Mouse (Mus musculus): ENCODE data around the gene Zfp248. TPM values are rescaled to one million over a fixed set of nuclear protein-coding genes. Genes with fewer than 3 reads are reported as not detected.
A peak's percentile ranks its signal among the peaks of the same experiment; 100 is the strongest.

Zfp248 gene
- polyA plus RNA-seq, 1 experiment from 2014 or later = 5.3 TPM

DNA sequence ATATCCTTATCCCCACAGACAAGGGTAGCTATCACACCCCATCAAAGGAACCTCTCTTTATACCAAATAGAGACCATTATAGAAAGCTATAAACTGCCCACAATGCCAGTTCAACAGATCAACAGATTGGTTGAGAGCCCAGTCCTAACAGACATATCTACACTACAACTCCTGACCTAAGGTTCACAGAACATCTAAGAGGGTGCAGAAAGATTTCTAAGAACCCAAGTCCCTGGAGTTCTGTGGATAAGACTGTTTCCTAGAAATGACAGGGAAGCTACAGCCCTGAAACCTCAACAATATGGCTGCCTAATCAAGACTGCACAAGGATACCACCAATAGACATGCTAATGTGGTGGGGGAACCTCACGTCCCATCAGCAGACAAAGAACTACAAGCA, 44.9 kb downstream of the Zfp248 start:
- WGBS = 97% methylated on average over 1 of the region's 1 CpGs
- H3K4me3 ChIP-seq (replicated peaks) = no peak overlapping the region
- H3K27ac ChIP-seq = no peak overlapping the region
- H3K9ac ChIP-seq = no peak overlapping the region
- peaks cover 36% of the 10 kb centered on the region for H3K36me3 ChIP-seq
- no peaks in the 10 kb centered on the region for H3K27me3 ChIP-seq (replicated peaks)
- no peak for ATAC-seq
- H3K4me2 ChIP-seq (replicated peaks) = no peak overlapping the region
- H3K4me1 ChIP-seq (replicated peaks) = no peaks in the 10 kb centered on the region
- H3K9me3 ChIP-seq = no peaks in the 10 kb centered on the region

DNA sequence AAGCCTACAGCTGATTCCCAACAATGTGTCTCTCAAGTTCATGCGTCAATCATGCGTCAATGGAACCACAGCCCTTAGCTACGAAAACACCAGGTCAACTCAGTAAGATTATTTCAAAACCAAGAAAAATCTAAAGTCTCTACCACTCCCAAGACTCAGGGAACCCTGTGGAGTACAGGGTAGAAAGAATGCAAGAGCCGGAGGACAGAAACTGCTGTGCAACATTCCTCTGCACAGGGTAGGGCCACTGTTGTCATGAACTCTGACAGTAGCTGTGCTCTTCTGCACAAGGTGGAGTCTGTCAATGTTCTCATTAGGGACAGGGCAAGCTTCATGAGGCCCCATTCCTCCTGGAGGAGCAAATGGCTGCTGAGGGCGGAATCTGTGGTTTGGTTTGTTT, 46.8 kb downstream of the Zfp248 start:
- Histone ChIP-seq H3K36me3 (peaks cover 34% of the 10 kb centered on the region), H3K9ac (no peak overlapping the region)
- WGBS = 88% methylated on average over 5 of the region's 5 CpGs

DNA sequence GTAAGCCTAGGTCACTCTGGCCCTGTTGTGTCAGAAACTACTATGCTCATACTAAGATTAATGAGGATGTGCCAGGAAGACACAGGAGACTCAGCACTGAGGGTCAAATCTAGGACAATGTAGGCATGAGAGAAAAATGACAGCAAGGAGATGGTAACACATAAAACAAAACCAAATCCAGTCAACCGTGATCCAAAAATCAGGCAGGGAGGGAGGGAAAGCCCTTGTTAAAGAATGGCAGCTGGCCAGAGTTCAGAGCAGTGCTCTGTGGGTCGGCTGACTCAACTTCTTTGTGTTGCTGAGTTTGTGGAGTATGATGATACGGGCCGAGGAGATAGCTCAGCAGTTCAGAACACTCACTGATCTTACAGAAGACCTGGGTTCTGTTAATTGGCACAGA, 48.9 kb downstream of the Zfp248 start:
- H3K27me3 ChIP-seq (replicated peaks) = no peaks in the 10 kb centered on the region
- H3K4me2 ChIP-seq (replicated peaks) = no peak overlapping the region
- H3K27ac ChIP-seq = no peak overlapping the region
- H3K36me3 ChIP-seq = peaks cover 24% of the 10 kb centered on the region
- no peak overlapping the region for H3K4me3 ChIP-seq (replicated peaks)
- ATAC-seq = no peak
- WGBS = 86% methylated on average over 4 of the region's 4 CpGs
- no peaks in the 10 kb centered on the region for H3K9me3 ChIP-seq
- H3K9ac ChIP-seq = no peak overlapping the region
- H3K4me1 ChIP-seq (replicated peaks) = no peaks in the 10 kb centered on the region

More for the DNA sequence above, 46.8 kb downstream of the Zfp248 start:
- Histone ChIP-seq H3K9me3 (no peaks in the 10 kb centered on the region), H3K27me3 (replicated peaks) (no peaks in the 10 kb centered on the region), H3K4me3 (replicated peaks) (no peak overlapping the region), H3K4me1 (replicated peaks) (no peaks in the 10 kb centered on the region), H3K4me2 (replicated peaks) (no peak overlapping the region), H3K27ac (no peak overlapping the region)
- no peak for ATAC-seq

DNA sequence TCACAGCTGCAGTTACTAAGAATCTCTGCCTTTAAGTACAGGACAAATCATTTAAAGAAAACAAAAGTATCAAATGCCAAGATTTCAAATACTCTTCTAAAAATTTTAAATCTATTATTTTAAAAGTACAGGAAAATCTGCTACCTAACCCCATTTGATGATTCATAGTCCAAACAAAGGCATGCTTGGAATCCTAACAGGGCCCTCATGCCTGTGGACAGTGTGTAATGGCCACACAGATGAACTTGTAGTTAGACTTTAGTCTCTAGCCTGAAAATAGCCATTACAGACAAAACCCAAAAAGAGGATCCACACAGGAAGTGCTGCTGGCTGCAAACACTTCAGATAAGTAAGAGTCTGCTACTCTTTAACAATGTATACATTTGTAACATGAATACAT, 64.6 kb downstream of the Zfp248 start:
- peaks cover 35% of the 10 kb centered on the region for H3K36me3 ChIP-seq
- ATAC-seq = no peak

DNA sequence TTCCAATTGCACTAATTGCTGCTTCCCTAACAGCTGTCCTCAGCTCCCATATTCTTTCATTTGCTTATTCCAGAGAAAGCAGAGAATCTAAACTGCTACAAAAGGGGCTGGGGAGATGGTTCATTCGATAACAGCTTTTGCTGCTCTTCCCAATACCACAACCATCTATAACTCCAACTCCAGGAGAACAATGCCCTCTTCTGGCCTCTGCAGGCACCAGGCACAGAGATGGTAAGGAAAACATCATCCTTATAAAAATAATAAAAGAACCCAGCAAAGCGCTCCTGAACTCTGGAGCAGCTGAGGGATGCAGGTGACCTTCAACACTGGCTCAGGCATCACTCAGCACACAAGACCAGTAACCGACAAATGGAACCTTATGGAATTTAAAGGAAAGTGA, 69.4 kb downstream of the Zfp248 start:
- ATAC-seq = no peak
- Histone ChIP-seq H3K4me2 (replicated peaks) (no peak overlapping the region), H3K4me1 (replicated peaks) (no peaks in the 10 kb centered on the region), H3K36me3 (peaks cover 26% of the 10 kb centered on the region), H3K27me3 (replicated peaks) (no peaks in the 10 kb centered on the region), H3K27ac (no peak overlapping the region), H3K4me3 (replicated peaks) (no peak overlapping the region), H3K9ac (no peak overlapping the region), H3K9me3 (no peaks in the 10 kb centered on the region)
- WGBS = 93% methylated on average over 3 of the region's 3 CpGs

More for the DNA sequence above, 64.6 kb downstream of the Zfp248 start:
- no peaks in the 10 kb centered on the region for H3K4me1 ChIP-seq (replicated peaks)
- H3K4me3 ChIP-seq (replicated peaks) = no peak overlapping the region
- no peak overlapping the region for H3K4me2 ChIP-seq (replicated peaks)
- no peaks in the 10 kb centered on the region for H3K27me3 ChIP-seq (replicated peaks)
- no peaks in the 10 kb centered on the region for H3K9me3 ChIP-seq
- H3K9ac ChIP-seq = no peak overlapping the region
- H3K27ac ChIP-seq = no peak overlapping the region

DNA sequence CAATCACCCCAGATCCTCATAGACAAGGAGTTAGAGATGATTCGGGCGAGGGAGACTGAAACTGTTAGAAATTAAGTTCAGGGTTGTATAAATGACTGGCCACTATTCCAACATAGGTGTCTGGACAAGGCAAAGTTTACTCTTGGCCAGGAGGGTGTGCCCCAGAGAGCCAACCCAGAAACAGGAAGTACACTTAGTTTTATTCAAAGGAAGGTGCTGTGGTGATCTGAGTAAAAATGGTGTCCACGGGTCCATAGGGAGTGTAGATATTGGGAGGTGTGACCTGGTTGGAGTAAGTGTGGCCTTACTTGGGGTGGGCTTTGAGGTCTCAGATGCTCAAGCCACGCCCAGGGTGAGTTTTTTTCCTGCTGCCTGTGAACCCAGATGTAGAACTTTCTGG, 74.1 kb downstream of the Zfp248 start:
- Histone ChIP-seq H3K27ac (no peak overlapping the region), H3K4me3 (replicated peaks) (no peak overlapping the region), H3K4me2 (replicated peaks) (no peak overlapping the region), H3K4me1 (replicated peaks) (0 out of 2 replicates have a peak, but pooled peaks cover 1% of the 10 kb centered on the region), H3K36me3 (peaks cover 18% of the 10 kb centered on the region), H3K9ac (no peak overlapping the region), H3K27me3 (replicated peaks) (no peaks in the 10 kb centered on the region), H3K9me3 (no peaks in the 10 kb centered on the region)
- ATAC-seq = no peak
- WGBS = 86% methylated on average over 4 of the region's 4 CpGs

DNA sequence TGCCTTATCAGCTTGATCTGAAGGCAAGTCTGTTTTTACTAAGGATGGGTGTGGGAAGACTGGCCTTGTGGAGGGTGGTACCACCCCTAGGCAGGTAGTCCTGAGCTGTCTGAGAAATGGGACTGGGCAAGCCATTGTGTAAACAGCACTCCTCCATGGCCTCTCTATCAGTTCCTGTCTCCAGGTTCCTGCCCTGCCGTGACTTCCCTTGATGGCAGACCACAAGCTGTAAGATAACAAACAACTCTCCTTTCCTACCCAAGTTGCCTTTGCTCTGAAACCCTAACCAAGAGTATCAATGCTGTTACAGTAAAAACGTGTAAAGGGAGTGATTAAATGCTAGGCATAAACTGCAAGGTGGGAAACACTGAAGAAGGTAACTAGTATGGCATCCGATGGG, 74.7 kb downstream of the Zfp248 start:
- ATAC-seq = no peak
- Histone ChIP-seq H3K27ac (no peak overlapping the region), H3K4me1 (replicated peaks) (0 out of 2 replicates have a peak, but pooled peaks cover 3% of the 10 kb centered on the region), H3K4me3 (replicated peaks) (no peak overlapping the region), H3K9ac (no peak overlapping the region), H3K4me2 (replicated peaks) (no peak overlapping the region), H3K27me3 (replicated peaks) (no peaks in the 10 kb centered on the region), H3K36me3 (peaks cover 18% of the 10 kb centered on the region), H3K9me3 (no peaks in the 10 kb centered on the region)
- WGBS = 49% methylated on average over 3 of the region's 3 CpGs

DNA sequence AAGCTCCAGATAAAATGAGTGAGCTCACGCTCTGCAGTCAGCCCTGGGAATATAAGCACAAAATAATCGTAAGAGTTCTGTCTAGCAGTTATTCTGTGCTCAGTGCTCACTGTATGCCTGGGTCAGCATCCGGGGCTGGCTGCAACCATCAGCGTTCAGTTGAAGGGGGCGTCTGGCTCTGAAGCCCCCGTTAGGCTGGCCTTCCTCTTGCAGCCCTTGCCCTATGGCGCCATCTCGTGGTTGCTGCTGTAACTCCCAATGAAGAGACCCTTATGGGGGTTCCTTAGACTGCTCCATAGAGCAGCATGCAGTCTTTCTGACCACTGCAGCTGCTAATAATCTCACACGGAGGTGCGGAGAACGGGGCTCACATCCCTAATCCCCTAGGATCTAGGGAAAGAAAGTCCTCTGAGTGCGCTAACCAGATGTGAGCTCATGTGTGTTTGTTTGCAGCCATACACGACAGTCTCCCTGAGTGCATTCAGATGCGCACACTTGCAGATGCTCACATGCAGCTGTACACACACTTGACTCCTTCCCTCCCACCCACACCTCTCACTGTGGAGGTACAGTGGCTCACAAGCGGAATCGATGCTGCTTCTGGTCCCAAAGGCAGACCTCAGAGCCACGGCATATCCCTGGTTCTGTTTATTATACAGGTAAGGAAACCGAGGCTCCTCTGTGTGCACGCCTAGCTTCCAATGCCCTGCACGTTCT, 75.7 kb downstream of the Zfp248 start:
- Histone ChIP-seq H3K27ac (no peak overlapping the region), H3K4me3 (replicated peaks) (no peak overlapping the region), H3K9ac (no peak overlapping the region), H3K27me3 (replicated peaks) (peaks cover 6% of the 10 kb centered on the region; the same call in 1 of the 2 replicates), H3K36me3 (peaks cover 15% of the 10 kb centered on the region), H3K9me3 (no peaks in the 10 kb centered on the region), H3K4me2 (replicated peaks) (no peak overlapping the region; the same call in 1 of the 2 replicates), H3K4me1 (replicated peaks) (0 out of 2 replicates have a peak, but pooled peaks cover 3% of the 10 kb centered on the region)
- ATAC-seq = peak; percentile 57; the same call in 1 of the 2 replicates
- WGBS = 32% methylated on average over 20 of the region's 20 CpGs

DNA sequence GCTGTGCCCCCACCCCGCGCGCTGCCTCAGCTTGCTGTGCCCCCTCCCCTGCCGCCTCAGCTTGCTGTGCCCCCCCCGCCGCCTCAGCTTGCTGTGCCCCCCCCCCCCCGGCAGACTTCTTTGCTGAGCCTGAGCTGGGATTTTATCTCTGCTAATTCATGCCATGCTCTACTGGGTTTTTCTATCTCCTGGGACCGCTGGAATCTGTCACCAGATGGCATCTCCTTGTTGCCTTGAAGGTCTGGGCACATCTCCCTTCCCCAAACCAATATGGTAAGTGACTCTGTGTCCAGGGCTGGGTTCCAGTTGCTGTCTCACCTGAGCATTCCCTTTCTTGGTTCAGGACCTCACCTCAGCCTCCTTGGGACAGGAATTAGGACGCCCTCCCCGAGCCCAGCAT, 77.7 kb downstream of the Zfp248 start:
- Histone ChIP-seq H3K27ac (no peak overlapping the region), H3K4me1 (replicated peaks) (peaks cover 3% of the 10 kb centered on the region; the same call in 1 of the 2 replicates), H3K4me3 (replicated peaks) (no peak overlapping the region), H3K4me2 (replicated peaks) (no peak overlapping the region), H3K9ac (no peak overlapping the region), H3K27me3 (replicated peaks) (peaks cover 8% of the 10 kb centered on the region; the same call in 1 of the 2 replicates), H3K36me3 (0 out of 2 replicates have a peak, but pooled peaks cover 4% of the 10 kb centered on the region), H3K9me3 (no peaks in the 10 kb centered on the region)
- WGBS = 68% methylated on average over 7 of the region's 10 CpGs
- no peak for ATAC-seq

Other genes with a start within 250 kb of the Zfp248 start
- 29.4 and 29.9 TPM in 2 replicates for gene Bms1, start 36.1 kb downstream of the Zfp248 start, polyA plus RNA-seq (2015; fragmentation: Nextera tagmentation; extraction: Ambion mirVana)
- 7.2 and 7.5 TPM in 2 replicates for gene Zfp9, start 23.8 kb upstream of the Zfp248 start, polyA plus RNA-seq (2015; fragmentation: Nextera tagmentation; extraction: Ambion mirVana)
- 10.5 and 11.2 TPM in 2 replicates for gene Ankrd26, start 106.7 kb upstream of the Zfp248 start, polyA plus RNA-seq (2015; fragmentation: Nextera tagmentation; extraction: Ambion mirVana)